Mouse (Mus musculus): ENCODE measurements around the gene Mob3b. TPM values are rescaled to one million over a fixed set of nuclear protein-coding genes. Genes with fewer than 3 reads are reported as not detected.

The Mob3b gene
- polyA plus RNA-seq, 1 experiment from 2014 or later, result 3.5 TPM

DNA sequence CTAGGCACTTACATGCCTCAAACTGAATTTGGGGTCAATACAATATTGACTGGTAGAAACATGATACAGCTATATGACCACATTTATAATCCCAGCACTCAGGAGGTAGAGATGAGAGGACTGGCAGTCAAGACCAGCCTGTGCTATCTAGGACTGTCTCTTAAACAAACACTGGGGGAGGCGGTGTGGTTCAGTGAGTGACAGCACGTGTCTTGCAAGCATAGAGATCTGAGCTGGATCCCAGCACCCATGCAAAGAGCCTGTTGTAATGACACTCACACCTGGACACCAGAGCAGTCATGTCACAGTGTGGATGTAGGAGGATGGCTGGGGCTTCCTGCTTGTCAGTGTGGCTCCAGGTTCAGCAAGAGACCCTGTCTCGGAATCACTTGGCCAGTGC lies 124.5 kb downstream of the Mob3b start:
- no peak overlapping the region for H3K27ac ChIP-seq (ENCODE audit: poor library complexity, severe bottlenecking)
- H3K9ac ChIP-seq, result no peak overlapping the region
- H3K9me3 ChIP-seq (replicated peaks), result no peaks in the 10 kb centered on the region
- 64% methylated on average over 3 of the region's 3 CpGs for WGBS
- H3K27me3 ChIP-seq (replicated peaks), result no peaks in the 10 kb centered on the region
- H3K36me3 ChIP-seq, result no peaks in the 10 kb centered on the region
- no peak overlapping the region for H3K4me2 ChIP-seq
- ATAC-seq (ENCODE audit: insufficient number of reproducible peaks, low FRiP score), result no peak
- peaks cover 10% of the 10 kb centered on the region for H3K4me1 ChIP-seq (replicated peaks)
- H3K4me3 ChIP-seq, result no peak overlapping the region

DNA sequence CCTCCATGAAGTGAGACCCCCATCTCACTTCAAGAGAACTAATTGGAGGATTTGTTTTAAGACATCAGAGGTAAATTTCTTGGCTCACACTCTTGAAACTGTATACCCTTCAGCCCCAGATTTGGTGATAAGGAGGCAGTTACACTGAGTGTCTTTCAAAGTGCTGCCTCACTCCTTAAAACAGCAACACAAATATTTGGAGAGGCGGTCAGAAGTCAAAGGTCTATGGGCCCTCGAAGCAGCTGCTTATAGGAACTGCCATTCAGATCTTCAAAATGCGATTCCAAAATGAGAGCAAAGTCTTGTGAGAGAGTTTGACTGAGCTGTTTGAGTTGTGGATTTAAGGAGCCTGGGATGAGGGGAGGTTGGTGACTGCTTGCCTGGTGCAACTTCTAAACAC lies 125.7 kb downstream of the Mob3b start:
- H3K27me3 ChIP-seq (replicated peaks), result no peaks in the 10 kb centered on the region
- ATAC-seq (ENCODE audit: insufficient number of reproducible peaks, low FRiP score), result no peak
- WGBS, result 50% methylated on average over 3 of the region's 3 CpGs
- H3K4me3 ChIP-seq, result no peak overlapping the region
- H3K9ac ChIP-seq, result no peak overlapping the region
- H3K4me1 ChIP-seq (replicated peaks), result peaks cover 7% of the 10 kb centered on the region; the same call in 1 of the 2 replicates
- H3K9me3 ChIP-seq (replicated peaks), result no peaks in the 10 kb centered on the region
- H3K36me3 ChIP-seq, result no peaks in the 10 kb centered on the region
- H3K4me2 ChIP-seq, result no peak overlapping the region
- H3K27ac ChIP-seq (ENCODE audit: poor library complexity, severe bottlenecking), result no peak overlapping the region

DNA sequence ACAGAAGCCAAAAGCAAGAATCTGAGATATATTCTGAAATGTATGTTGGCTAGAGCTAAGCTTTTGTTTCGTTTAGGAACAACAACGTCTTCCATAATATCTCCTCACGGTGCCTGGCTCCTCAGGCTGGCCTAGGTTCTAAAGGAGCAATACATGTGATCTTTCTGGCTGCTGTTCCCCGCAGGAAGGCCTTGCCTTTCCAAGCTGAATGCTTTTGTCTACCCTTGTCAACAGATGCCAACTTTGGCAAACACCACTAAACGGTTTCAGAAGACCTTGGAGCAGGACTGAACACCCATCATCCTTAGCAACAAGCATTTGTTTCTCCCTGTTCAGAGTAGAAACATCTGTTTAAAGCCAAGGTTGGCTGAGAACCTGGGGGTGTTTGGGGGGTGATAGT lies 126.1 kb downstream of the Mob3b start:
- no peak overlapping the region for H3K4me3 ChIP-seq
- no peak overlapping the region for H3K4me2 ChIP-seq
- H3K27ac ChIP-seq (ENCODE audit: poor library complexity, severe bottlenecking), result no peak overlapping the region
- no peak overlapping the region for H3K9ac ChIP-seq
- 69% methylated on average over 5 of the region's 5 CpGs for WGBS
- no peaks in the 10 kb centered on the region for H3K27me3 ChIP-seq (replicated peaks)
- no peak for ATAC-seq (ENCODE audit: insufficient number of reproducible peaks, low FRiP score)
- no peaks in the 10 kb centered on the region for H3K9me3 ChIP-seq (replicated peaks)
- H3K4me1 ChIP-seq (replicated peaks), result peaks cover 7% of the 10 kb centered on the region; the same call in 1 of the 2 replicates
- H3K36me3 ChIP-seq, result no peaks in the 10 kb centered on the region

DNA sequence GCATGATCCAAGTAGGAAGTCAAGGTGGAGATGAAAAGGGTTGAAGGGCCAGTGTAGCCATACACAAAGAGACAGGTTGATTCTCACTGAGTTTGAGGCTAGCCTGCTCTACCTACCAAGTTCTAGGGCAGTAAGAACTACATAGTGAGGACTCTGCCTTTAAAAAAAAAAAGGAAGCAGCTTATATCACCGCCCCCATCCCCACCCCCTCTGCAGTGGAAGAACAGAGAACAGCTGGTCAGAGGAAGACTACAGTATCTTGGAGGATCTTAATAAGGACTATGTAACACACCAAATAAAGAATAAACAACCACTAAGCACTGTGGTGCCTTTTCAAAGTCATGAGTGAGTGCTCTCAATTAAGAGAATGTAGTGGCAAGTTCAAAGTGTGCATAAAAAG lies 138.9 kb downstream of the Mob3b start:
- WGBS, result 80% methylated on average over 1 of the region's 1 CpGs
- no peak overlapping the region for H3K4me3 ChIP-seq
- no peak overlapping the region for H3K4me2 ChIP-seq
- H3K9me3 ChIP-seq (replicated peaks), result no peaks in the 10 kb centered on the region
- no peaks in the 10 kb centered on the region for H3K36me3 ChIP-seq
- ATAC-seq (ENCODE audit: insufficient number of reproducible peaks, low FRiP score), result no peak
- H3K27ac ChIP-seq (ENCODE audit: poor library complexity, severe bottlenecking), result no peak overlapping the region
- H3K9ac ChIP-seq, result no peak overlapping the region
- H3K27me3 ChIP-seq (replicated peaks), result no peaks in the 10 kb centered on the region
- H3K4me1 ChIP-seq (replicated peaks), result no peaks in the 10 kb centered on the region

DNA sequence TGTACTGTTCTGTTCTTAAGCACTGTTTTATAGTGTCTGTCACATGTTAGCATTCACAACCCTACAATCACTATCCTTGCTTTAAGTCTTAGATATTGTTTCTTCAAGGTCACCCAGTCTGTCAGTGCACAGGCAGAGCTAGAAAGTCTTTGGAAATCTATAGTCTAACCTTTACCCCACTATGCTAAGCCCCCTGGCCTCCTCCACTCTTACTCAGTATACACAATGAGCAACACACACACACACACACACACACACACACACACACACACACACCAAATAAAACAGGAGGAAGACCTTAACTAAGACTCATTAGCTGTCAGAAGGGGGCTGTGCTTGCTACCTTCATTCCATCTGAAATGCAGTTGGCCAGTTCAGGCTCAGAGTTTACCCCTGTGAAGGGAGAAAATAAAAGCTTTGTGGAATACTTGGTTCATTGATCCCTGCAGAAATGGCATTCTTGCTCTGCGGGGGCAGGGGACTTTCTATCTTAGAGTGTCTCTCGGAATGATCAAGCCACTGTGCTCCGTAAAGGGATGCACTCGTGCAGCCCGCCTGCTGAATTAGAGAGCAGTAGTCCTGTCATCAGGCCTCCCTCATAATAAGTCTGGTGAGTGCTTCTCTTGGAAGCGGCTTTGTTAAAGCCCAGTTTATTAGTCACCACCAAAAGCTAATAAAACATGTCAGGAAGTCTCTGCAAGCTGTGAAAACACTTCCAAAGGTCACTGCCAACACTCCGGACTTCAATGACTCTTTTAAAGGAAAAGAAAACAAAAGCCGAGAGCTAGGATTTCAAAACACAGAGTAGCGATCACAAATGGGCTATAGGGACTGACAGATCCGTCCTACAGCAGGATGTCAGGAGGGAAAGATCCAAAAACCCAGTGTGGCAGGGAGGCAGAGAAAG lies 144.6 kb downstream of the Mob3b start:
- 31% methylated on average over 10 of the region's 10 CpGs for WGBS
- H3K27me3 ChIP-seq (replicated peaks), result peaks cover 9% of the 10 kb centered on the region; the same call in 1 of the 2 replicates
- H3K4me2 ChIP-seq, result peak overlapping the region; percentile 23
- ATAC-seq (ENCODE audit: insufficient number of reproducible peaks, low FRiP score), result no peak; the same call in 1 of the 2 replicates
- H3K9ac ChIP-seq, result no peak overlapping the region
- H3K36me3 ChIP-seq, result no peaks in the 10 kb centered on the region
- H3K4me1 ChIP-seq (replicated peaks), result peaks cover 15% of the 10 kb centered on the region
- H3K4me3 ChIP-seq, result no peak overlapping the region
- H3K27ac ChIP-seq (ENCODE audit: poor library complexity, severe bottlenecking), result no peak overlapping the region
- no peaks in the 10 kb centered on the region for H3K9me3 ChIP-seq (replicated peaks)

DNA sequence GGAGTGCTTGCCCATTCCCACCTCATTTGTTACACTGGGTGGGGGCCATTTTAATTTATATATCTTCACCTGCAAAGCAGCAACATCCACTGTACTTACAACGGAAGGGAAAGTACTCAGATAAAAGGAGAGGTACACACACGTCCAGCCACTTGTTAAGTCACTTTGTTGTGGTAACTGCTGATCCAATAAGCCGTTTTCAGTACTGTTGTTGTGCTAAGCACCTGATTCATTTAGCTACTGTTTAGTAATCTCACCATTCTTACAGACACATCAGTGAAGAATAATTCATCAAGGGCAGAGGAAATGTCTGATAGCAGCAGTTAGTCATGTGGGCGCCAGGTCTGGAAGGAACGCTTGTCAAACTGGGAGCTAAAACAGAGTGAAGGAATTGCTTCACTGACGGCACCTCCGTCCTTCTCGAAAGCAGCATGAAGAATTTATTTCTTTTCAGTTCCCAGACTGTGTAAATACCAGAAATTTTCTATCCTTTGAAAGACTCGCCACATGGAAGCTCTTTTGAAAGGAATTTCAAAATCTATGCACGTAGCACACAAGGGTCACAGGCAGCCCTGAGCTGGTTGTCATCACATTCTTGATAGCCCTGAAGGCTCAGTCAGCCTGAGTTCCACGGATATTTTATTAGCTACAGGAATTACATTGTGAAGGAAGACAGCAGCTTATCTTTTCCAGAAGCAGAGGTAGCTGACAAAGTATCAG lies 150.6 kb downstream of the Mob3b start:
- Histone ChIP-seq H3K9me3 (replicated peaks) (no peaks in the 10 kb centered on the region), H3K9ac (no peak overlapping the region), H3K4me1 (replicated peaks) (peaks cover 33% of the 10 kb centered on the region), H3K27ac (ENCODE audit: poor library complexity, severe bottlenecking) (peak overlapping the region; percentile 35), H3K4me3 (peak overlapping the region; percentile 20), H3K36me3 (no peaks in the 10 kb centered on the region), H3K4me2 (peak overlapping the region; percentile 54), H3K27me3 (replicated peaks) (peaks cover 18% of the 10 kb centered on the region; the same call in 1 of the 2 replicates)
- no peak for ATAC-seq (ENCODE audit: insufficient number of reproducible peaks, low FRiP score)
- WGBS, result 10% methylated on average over 11 of the region's 11 CpGs

DNA sequence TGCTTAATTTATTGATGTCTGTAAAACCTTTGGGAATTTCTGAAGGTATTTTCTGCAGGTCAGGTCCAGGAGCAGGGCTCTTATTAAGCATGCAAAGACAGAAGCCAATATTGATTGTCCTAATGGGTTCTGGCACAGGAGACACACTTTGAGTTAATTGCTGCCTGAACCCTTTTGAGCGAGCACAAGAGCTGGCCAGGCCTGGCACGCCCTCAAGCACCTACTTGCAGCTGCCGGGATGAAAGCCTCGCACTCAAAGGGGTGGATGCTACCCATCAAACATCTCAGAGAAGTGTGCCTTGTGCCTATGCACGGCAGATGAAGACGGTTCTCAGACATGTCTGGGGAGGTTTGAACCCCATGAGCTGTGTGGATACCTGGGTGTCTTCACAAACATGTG lies 151.2 kb downstream of the Mob3b start:
- H3K4me2 ChIP-seq, result peak overlapping the region; percentile 54
- peaks cover 18% of the 10 kb centered on the region; the same call in 1 of the 2 replicates for H3K27me3 ChIP-seq (replicated peaks)
- no peak for ATAC-seq (ENCODE audit: insufficient number of reproducible peaks, low FRiP score)
- no peaks in the 10 kb centered on the region for H3K36me3 ChIP-seq
- no peak overlapping the region for H3K9ac ChIP-seq
- H3K4me3 ChIP-seq, result no peak overlapping the region
- H3K27ac ChIP-seq (ENCODE audit: poor library complexity, severe bottlenecking), result peak overlapping the region; percentile 35; the same call in 1 of the 2 replicates
- no peaks in the 10 kb centered on the region for H3K9me3 ChIP-seq (replicated peaks)
- H3K4me1 ChIP-seq (replicated peaks), result peaks cover 32% of the 10 kb centered on the region
- 42% methylated on average over 6 of the region's 6 CpGs for WGBS

DNA sequence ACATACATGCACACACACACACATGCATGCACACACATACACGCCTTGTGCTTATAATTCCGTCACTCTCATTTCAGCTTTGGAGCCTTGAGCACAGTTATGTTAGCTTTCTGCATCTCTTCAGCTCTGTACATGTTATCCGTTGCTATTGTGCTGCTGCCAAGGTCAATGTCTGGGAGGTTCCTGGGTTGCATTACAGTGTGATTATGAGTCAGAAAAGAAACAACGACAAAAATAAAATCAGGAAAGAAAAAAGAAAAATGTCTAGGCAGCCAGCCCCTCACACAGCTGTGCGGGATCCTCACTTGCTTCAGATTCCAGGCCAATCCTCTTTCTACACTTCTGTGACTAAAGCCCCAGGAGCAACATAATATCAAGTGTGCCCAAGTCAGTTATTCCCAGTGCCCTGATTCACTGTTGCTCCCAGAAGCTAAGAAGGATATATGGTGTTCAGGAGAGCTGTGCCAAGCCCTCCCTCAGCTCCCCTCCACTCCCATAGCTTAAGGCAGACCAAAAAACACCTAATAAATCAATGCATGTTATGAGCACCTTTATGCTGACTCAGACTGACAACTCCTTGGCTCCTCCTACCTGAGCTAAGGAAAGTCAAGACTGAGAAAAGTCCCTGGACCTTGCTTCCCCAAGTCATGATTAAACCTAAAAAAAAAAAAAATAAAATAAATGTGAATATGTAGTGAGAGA lies 152.1 kb downstream of the Mob3b start:
- Histone ChIP-seq H3K4me3 (no peak overlapping the region), H3K27ac (ENCODE audit: poor library complexity, severe bottlenecking) (no peak overlapping the region), H3K4me2 (no peak overlapping the region), H3K36me3 (no peaks in the 10 kb centered on the region), H3K9ac (no peak overlapping the region), H3K27me3 (replicated peaks) (peaks cover 18% of the 10 kb centered on the region; the same call in 1 of the 2 replicates), H3K9me3 (replicated peaks) (no peaks in the 10 kb centered on the region), H3K4me1 (replicated peaks) (peaks cover 32% of the 10 kb centered on the region)
- peak; percentile 60; the same call in 1 of the 2 replicates for ATAC-seq (ENCODE audit: insufficient number of reproducible peaks, low FRiP score)
- WGBS, result 40% methylated on average over 5 of the region's 5 CpGs

DNA sequence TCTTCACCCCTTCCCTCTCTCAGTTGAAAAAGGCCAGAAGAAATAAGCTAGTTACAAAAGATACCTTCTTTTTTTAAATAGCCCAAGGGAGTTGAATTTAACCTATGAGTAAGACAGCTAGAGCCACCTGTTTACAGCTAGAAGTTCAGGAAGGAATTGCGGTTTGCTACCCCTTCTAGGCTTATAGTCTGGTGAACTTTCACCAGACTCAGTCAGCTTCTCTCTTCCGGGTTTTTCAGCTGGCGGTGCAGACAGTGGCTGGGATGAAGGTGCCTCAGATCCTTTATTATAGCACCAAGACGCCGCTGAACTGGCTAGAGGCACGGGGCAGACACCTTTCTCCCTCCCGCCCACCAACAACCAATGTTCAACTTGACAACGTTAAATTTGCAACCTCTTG lies 152.8 kb downstream of the Mob3b start:
- ATAC-seq (ENCODE audit: insufficient number of reproducible peaks, low FRiP score), result no peak
- H3K4me3 ChIP-seq, result no peak overlapping the region
- H3K9ac ChIP-seq, result no peak overlapping the region
- H3K27me3 ChIP-seq (replicated peaks), result peaks cover 18% of the 10 kb centered on the region; the same call in 1 of the 2 replicates
- 85% methylated on average over 8 of the region's 8 CpGs for WGBS
- H3K4me2 ChIP-seq, result no peak overlapping the region
- no peaks in the 10 kb centered on the region for H3K9me3 ChIP-seq (replicated peaks)
- no peaks in the 10 kb centered on the region for H3K36me3 ChIP-seq
- no peak overlapping the region for H3K27ac ChIP-seq (ENCODE audit: poor library complexity, severe bottlenecking)
- peaks cover 32% of the 10 kb centered on the region for H3K4me1 ChIP-seq (replicated peaks)

DNA sequence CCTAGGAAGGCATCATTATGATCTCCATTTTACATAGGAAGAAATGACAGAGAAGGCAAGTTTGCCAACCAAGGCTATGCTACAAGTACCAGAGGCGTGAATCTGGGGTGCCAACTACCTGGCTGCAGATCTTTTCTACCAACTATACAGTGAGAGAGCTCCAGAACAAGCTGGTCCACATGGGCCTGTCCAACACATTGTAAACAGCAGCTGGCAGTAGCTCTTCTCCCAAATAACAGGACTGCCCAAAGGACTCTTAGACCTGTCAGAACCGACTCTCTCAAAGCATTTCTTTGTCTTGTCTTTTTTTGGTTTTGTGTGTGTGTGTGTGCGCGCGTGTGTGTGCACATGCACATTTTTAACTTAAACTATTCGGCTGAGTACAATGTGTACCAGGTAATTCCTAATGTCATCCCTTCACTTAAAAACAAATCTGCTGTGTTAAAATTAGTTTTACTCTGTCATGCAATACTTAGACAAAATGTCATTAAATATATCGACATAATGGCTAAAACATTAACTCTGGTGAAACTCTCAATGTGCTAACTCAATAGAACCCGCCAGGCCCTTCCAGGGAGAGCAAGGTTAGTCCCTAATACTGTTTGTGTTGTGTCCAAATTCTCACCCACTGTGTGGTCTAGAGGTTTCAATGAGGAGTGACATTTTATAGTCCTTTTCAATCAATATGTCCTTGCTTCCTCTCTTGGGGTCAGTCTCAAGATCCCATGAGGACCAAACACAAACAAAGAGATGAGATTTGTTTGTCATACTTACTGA lies 153.5 kb downstream of the Mob3b start:
- WGBS, result 88% methylated on average over 8 of the region's 8 CpGs
- no peak overlapping the region for H3K27ac ChIP-seq (ENCODE audit: poor library complexity, severe bottlenecking)
- peaks cover 13% of the 10 kb centered on the region; the same call in 1 of the 2 replicates for H3K27me3 ChIP-seq (replicated peaks)
- H3K9ac ChIP-seq, result no peak overlapping the region
- no peak overlapping the region for H3K4me2 ChIP-seq
- peaks cover 32% of the 10 kb centered on the region for H3K4me1 ChIP-seq (replicated peaks)
- H3K9me3 ChIP-seq (replicated peaks), result no peaks in the 10 kb centered on the region
- no peak for ATAC-seq (ENCODE audit: insufficient number of reproducible peaks, low FRiP score)
- H3K36me3 ChIP-seq, result no peaks in the 10 kb centered on the region
- no peak overlapping the region for H3K4me3 ChIP-seq
